Mouse (Mus musculus) embryo, embryonic 11 days (tissue): ENCODE measurements around the gene Pou2f3.

ENCODE experiments used
- DNase-seq: peaks from one replicate; pipeline ENCODE4 v3.0.0-alpha.2; 2015

Pou2f3 gene

DNA sequence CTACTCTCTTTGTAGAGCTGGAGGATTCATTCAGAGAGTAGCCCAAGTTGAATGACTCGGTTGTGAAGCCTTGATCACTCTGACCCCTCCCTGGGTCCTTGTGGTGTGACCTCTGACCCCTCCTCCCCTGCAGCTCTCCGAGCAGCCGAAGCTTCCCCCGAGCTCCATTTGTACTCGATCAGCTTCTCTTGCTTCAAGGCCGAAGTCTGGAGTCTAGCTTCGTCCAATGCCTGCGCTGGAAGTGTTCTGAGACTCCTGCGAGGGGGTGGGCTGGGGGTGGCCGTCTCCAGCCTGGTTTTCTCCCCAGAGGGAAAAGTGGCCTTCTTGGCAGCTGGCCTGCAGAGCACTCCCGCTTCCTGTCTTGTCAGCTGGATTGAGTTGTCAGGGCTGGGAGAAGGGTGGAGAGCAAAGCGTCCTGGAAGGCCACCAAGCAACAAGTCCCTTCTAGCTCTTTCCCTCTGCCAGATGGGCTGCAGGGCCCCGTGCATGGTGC, at the start of gene Pou2f3:
TSS of gene Pou2f3 (minus strand) at position 180 of the 493 bp plus-strand sequence.
- DNase-seq: peak; percentile 55

DNA sequence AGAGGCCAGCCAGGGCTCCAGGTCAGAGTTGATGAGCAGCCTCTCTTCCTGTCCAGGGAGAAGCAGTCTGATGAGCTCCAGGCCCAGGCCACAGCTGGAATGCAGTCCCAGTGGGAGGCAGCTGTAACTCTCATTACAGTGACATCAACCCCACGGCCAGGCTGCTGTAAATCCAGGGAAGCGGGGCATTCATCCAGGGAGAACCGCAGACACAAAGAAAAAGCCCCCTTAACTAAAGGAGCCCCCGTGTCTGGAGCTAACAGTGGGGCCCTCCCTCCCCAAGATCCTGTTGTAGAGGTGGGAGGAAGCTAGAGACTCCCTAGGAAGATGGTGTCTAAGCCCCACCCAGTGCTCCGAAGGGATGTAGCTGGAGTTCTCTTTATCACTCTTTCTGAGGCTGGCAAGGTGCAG, 43.1 kb upstream of the Pou2f3 start:
- DNase-seq: peak; percentile 83

GRCm38 (mm10) chr9:43252790-43253189, 42.6 kb upstream of the Pou2f3 start:
- DNase-seq: peak; percentile 90

DNA sequence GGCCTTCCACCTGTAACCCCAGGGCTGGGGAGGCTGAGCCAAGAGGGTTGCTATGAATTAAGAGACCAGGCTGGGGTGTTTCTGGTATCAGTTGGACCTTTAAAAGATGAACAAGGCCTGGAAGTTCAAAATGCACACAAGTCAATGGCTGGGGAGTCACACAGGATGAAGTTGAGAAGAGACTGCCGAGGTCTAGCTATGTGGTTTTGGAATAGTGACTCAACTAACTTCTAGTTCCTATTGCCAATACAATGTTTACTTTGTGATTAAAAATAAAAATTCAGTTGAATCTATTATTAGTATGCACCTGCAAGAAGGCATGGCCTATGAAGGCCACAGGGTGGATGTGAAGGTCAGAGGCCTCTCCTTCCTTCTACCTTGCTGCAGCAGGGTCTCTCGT, 41.6 kb upstream of the Pou2f3 start:
- no peak for DNase-seq

DNA sequence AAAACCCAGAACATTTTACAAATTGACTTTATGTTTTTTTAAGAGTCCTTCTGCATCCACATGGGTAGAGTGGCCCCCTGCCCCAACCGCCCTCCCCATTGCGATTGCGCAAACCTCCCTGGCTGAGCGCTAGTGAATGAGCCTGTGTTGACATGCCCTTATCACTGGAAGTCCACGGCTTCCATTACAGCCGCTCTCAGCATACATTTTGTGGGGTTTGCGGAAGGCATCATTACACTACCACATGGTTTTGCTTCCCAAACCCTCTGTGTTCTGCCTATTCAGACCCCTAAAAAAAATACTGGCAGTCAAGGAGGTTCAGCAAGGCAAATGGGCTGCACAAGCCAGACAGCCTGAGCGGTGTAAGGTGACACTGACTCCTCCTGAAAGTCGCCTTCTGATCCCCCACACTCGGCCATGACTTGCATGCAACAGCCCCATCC, 36.6 kb upstream of the Pou2f3 start:
- no peak for DNase-seq

DNA sequence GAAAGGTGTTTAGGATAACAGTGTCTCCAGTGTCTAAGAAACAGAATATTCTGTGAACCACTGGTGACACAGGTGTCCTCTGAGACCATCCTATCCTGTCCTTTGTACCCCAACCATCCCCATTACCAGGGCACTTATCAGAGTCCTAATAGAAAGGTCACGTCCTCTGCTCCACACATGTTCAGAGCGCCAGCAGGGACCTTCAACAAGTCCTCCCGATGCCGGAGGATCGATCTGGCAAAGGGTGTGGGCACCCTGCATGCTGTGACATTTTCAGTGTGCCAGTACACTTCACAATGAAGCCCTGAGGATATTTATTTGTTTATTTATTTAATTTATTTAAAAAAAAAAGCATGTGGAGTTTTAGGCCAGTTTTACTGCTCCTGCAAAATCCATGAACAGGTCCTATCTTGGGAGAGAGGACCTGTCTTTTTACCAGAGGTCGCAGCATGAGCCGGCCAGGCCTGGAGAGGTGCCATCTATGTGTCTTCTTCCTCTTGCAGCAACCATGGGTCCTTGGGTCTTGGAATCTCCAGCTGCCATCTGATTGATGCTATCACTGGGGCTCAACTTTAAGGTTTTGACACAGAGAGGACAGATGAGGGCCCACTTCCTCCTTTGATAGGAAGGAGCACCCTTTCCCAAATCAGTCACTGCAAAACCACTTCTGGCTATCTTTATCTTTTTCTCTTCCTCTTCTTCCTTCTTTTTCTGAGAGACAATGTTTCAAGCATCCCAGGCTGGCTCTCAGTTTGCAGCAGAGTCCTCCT, 35.8 kb upstream of the Pou2f3 start:
- DNase-seq: no peak

DNA sequence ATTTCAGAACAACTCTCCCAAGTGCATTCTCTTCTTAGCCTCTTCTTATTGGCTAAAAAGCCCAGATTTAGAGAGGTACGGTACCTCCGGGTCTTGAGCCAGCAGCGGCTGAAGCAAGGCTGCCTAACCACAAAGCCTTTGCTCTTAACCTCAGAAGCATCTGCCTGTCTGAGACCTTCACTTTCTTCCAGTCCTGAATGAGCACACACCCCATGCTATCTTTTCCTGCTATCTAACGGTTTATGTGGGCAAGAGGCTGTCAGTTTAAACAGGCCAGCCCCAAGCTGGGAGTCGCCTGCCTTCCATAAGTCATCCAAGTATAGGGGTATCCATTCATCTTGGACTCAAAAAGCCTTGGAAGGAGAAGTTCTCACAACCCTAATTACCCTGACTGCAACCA, 32.3 kb upstream of the Pou2f3 start:
- DNase-seq: no peak

DNA sequence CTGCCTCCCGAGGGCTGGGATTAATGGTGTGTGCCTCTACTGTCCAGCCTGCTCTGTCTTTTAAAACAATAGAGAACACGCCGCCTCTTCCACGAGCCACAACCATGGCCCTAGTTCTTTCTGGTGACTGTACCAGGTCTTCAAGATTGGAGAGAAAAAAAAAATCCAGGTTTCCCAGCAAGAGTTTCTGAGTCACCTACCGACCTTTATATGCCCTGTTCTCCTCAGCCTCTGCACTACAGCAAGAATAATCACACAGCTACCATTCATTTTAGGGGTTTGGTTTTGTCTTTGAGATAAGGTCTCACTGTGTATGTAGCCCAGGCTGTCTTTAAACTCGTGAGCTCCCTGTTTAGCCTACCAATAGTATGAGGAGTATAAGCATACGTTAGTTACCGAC, 31.8 kb upstream of the Pou2f3 start:
- DNase-seq: no peak

DNA sequence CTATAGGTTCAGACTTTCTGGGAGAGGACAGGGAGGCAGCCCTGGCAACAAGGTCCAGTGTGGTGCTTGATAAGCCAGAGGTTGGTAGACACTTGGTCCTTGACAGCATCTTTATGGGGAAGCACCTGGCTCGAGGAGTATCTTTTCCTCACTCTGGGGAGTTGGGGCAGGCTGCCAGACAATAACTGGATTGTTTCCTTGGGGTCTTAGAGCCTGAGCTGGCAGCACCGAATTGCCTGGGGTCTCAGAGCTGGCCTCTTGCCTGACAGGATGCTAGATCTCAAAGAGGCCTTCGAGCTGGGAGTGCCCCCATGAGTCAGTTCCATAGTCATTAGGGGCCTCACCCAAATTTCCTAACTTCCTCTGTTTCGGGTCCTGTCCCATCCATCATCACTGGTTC, 31.1 kb upstream of the Pou2f3 start:
- no peak for DNase-seq

DNA sequence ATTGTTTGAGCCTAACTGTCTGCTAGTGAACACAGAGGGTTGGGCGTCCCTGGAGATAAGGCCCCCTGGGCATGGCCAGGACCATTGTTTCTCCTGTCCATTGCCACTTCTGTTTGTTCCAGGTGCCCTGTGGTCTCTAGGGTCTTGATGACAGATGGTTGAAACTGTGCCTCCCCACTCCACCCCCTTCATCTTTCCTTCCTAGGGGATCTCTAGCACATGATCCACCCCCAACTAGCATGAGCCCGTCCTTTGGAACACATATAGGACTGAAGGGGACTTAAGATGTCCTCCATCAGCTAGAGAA, 30.4 kb upstream of the Pou2f3 start:
- no peak for DNase-seq

- DNase-seq: peak; percentile 95
Observed at GRCm38 (mm10) chr9:43239712-43240593, 29.8 kb upstream of the Pou2f3 start, which contains the start of gene Oaf. Oaf (minus strand) TSS chr9:43239911.

DNA sequence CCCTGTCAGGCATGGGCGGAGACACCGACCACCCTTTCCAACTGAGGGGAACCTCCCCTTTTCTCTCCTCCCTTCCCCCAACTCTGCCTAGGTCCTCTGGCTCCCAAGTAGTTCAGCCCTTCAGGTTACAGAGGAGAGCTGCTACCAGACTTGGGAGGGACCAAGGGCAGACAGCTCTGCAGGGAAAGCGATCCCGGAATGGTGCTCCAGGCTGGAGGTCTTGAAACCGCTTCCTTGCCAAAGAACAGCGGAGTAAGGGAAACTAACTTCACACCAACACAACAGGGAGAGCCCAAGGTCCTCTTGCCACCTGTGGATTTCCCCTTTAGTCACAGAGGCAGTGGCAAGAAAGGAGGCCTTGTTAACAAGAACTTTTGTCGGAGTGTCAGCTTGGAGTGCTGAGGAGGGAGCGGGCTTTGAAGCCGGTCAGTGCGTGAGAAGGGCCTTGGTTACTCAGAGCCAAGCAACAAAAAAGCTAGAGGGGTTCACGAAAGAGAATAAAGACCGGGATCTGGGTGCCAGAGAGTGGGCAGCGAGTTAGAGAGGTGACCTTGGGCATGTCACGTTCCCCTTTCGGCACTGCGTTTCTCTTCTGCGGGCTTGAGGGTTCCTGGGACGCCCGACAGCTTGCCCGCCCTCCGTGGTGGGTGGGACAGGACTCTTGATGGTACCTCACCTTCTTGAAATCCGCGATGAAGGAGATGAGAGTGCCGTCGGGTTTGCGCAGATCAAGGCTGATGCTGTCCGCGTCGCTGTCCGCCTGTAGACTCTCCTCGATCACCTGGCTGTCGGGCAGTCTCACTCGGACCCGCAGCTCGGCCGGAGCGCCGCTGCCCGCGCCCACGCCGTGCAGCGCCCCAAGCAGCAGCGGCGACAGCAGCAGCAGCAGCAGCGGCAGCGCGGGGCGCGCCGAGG, 28.7 kb upstream of the Pou2f3 start:
- peak; percentile 58 for DNase-seq

DNA sequence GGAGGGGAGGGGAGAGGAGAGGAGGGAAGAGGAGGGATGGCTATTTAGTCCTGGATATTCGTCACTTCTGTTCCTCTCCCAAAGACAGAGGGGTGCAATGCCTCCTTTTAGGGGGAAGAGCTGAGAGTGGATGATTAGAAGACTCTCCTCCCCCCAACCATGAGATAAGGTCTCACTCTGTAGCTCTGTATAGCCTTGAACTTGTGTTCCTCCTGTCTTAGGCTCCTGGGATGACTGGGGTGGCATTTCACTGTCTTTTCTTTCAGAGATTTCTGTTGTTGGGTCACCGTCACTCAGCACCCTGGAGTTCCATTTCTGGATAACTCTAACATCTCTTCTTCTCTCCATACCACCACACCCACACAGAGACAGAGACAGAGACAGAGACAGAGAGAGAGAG, 28.0 kb upstream of the Pou2f3 start:
- no peak for DNase-seq

DNA sequence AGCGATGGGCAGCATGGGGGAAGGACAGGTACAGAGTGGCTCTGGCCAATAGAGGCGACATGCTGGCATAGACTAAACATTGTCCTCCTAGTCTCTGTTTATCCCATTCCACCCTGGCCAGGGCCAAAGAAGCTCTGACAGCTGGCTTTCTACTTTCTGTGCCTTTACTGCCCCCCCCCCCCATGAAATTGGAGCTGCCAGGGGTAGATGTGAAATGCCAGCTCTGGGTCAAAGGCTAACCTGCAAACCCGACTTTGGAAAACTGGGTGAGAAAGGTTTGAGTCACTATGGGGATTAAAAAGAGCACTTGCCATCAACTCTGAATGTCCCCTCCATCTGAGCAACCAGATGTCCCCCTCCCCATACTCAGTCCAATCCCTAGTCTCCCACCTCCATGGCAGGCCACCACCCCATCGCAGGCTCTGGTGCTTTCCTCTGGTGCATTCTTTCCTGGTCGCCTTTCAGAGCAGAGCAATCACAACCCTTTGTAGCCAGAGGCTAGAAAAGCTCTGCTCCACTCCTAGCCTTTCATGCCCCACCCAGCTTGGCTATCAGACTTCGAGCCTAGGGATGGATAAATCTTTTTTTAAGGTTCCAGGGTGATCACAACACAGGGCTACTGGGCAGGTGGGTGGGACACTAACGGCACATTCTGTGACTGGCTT, 27.1 kb upstream of the Pou2f3 start:
- no peak for DNase-seq

GRCm38 (mm10) chr9:43236576-43236975, 26.4 kb upstream of the Pou2f3 start:
- no peak for DNase-seq

DNA sequence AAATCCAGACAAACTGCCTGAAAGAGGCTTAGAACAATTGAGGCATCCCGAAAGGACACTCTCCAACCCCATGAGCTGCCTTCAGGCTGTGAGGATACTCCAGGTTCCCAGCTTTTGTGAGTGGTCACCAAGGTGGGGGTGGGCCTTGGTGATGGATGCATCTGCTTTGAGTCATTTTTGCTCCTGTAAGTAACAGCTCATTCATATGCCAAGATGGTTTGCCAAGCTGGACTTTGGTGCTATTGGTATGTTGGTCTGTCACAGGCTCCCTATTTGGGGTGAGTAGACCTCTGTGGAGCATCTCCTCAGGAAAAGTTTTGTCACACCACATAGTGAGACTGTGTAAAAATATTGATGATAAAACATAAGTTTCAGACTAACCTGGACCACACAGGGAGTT, 25.9 kb upstream of the Pou2f3 start:
- DNase-seq: no peak

DNA sequence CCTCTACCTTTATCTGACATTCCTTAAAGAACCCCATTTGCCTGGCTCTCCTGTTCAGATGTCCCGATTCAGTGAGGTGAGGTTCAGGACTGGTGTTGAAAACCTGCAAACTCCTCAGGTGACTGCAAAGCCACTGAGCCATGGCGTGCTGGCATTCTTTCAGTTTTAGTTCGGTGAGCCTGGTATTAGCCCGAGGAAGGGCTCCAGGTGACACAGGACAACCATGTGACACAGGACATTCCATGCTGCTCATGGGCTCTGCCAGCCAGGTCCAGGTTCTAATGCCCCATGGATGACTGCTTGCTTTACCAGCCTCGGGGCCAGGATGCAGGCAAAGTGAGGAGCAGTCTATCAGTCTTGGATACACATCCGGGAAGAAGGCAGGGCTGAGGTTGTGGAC, 25.2 kb upstream of the Pou2f3 start:
- no peak for DNase-seq

DNA sequence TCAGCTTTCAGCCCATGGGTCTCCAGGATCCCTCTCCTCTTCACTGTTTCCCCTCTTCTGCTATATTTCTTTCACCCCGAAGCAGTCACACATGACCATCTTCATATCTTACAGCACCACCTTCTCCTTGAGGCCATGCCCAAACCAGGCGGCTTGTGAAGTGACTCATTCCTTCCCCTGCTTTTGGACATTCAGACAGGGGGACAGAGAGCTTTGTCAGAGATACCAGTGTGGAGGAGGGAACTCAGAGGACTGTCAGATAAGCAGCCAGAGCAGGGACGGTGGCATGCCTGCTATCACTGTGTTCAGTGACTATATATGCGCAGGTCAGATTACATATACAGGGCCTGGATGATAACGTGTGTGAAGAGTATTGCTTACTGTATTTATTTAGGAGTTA, 24.3 kb upstream of the Pou2f3 start:
- no peak for DNase-seq

GRCm38 (mm10) chr9:43233515-43233914, 23.3 kb upstream of the Pou2f3 start:
- no peak for DNase-seq

DNA sequence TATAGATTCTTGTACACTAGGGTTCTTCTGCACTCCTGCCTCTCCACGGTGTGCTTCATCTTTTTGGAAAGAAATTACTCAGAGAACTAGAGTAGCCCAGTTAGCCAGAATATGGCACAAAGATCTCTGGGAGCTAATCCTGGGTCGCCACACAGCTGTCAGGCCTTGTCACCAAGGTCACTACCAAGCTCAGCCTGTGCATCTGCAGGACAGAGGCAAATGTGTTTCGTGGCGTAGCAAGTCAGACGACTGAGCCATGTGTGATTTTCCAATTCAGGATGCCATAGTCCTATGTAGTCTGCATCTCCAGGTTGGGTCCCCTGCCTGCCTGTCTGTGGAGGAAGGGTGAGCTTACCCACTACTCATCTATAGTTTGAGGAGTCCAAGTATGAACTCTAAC, 22.9 kb upstream of the Pou2f3 start:
- no peak for DNase-seq

DNA sequence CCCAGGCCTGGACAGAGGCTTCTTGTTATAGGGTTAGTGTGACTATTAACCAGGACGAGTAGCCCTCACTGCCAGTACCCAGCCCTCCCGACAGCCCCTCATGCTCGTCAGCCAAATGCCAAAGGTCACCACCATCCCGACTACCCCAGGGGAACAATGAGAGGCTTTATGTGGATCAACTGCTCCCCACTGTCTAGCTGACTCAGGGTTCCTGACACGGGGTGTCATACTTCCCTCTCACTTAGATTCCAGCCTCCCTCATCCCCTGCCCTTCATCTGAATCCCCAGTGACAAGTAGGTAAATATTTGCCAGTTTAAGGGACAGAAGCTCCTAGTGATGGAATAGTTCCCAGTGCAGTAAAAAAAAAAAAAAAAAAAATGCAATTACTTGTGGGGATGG, 22.1 kb upstream of the Pou2f3 start:
- DNase-seq: no peak

- no peak for DNase-seq
Observed at GRCm38 (mm10) chr9:43231805-43232204, 21.6 kb upstream of the Pou2f3 start.
